25 mouse cellular contexts compared by ENCODE assay signal in the genomic region with DNA sequence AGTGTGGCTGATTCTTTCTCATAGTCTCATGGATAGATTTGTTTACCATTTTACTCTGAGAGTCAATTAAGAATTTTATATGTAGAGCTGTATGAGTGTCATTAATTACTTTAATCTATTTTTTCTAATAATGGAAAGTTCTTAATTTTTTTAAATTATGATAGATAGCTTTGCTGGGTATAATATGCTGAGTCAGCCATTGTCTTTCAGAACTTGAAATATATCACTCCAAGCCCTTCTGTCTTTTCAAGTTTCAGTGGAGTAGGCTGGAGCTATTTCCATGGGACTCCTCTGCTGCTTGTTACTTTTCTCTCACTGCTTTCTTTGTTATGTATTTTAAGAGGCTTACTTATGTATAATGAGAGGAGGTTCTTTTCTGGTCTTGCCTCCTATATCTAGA.
"Had no signal": no experiment of that assay in that cellular context is flagged by ENCODE, and none has a peak within 500 bp of the region (broad histone marks: within the 10 kb centered on the region; RNA-seq: fewer than 3 reads in every experiment).

No protein-coding gene starts in this region.

- DNase-seq: cerebellum, postnatal 14 days; cerebellum, postnatal 25 days; cerebellum, postnatal 36 days; embryo, embryonic 11 days; forebrain, postnatal 0 days; gastrocnemius, adult 2 months; gastrocnemius, postnatal 10 days; gastrocnemius, postnatal 14 days; gastrocnemius, postnatal 25 days; gastrocnemius, postnatal 36 days; heart, adult 11 months; heart, adult 18-20 months; heart, adult 2 months had no signal

- H3K4me2 ChIP-seq: embryonic facial prominence, embryonic 12.5 days; embryonic facial prominence, embryonic 13.5 days; embryonic facial prominence, embryonic 15.5 days; forebrain, embryonic 12.5 days; forebrain, embryonic 13.5 days; forebrain, embryonic 15.5 days; heart, embryonic 11.5 days; heart, embryonic 12.5 days had no signal

- H3K27me3 ChIP-seq: embryonic facial prominence, embryonic 12.5 days; embryonic facial prominence, embryonic 13.5 days; embryonic facial prominence, embryonic 15.5 days; forebrain, embryonic 12.5 days; forebrain, embryonic 13.5 days; forebrain, embryonic 15.5 days; heart, embryonic 12.5 days had no signal

- H3K9ac ChIP-seq: embryonic facial prominence, embryonic 12.5 days; embryonic facial prominence, embryonic 13.5 days; embryonic facial prominence, embryonic 15.5 days; forebrain, embryonic 12.5 days; forebrain, embryonic 13.5 days; forebrain, embryonic 15.5 days; forebrain, postnatal 0 days; heart, embryonic 12.5 days had no signal

- H3K4me1 ChIP-seq: embryonic facial prominence, embryonic 10.5 days; embryonic facial prominence, embryonic 12.5 days; embryonic facial prominence, embryonic 13.5 days; embryonic facial prominence, embryonic 15.5 days; forebrain, embryonic 10.5 days; forebrain, embryonic 12.5 days; forebrain, embryonic 13.5 days; forebrain, embryonic 15.5 days; heart, embryonic 10.5 days; heart, embryonic 12.5 days had no signal

- H3K36me3 ChIP-seq: embryonic facial prominence, embryonic 12.5 days; embryonic facial prominence, embryonic 13.5 days; embryonic facial prominence, embryonic 15.5 days; forebrain, embryonic 10.5 days; forebrain, embryonic 12.5 days; forebrain, embryonic 15.5 days; heart, embryonic 10.5 days; heart, embryonic 12.5 days had no signal

- H3K9me3 ChIP-seq: embryonic facial prominence, embryonic 12.5 days; embryonic facial prominence, embryonic 13.5 days; embryonic facial prominence, embryonic 15.5 days; forebrain, embryonic 12.5 days; forebrain, embryonic 13.5 days; forebrain, embryonic 15.5 days; heart, embryonic 10.5 days; heart, embryonic 12.5 days had no signal

- H3K4me3 ChIP-seq: embryonic facial prominence, embryonic 10.5 days; embryonic facial prominence, embryonic 12.5 days; embryonic facial prominence, embryonic 13.5 days; embryonic facial prominence, embryonic 15.5 days; erythroblast, embryonic 14.5 days; forebrain, embryonic 10.5 days; forebrain, embryonic 12.5 days; forebrain, embryonic 13.5 days; forebrain, embryonic 15.5 days; gastrocnemius, adult 2 months; heart, adult 2 months; heart, embryonic 10.5 days; heart, embryonic 12.5 days had no signal

- H3K27ac ChIP-seq: embryonic facial prominence, embryonic 10.5 days; embryonic facial prominence, embryonic 12.5 days; embryonic facial prominence, embryonic 13.5 days; embryonic facial prominence, embryonic 15.5 days; forebrain, embryonic 10.5 days; forebrain, embryonic 12.5 days; forebrain, embryonic 13.5 days; forebrain, embryonic 15.5 days; gastrocnemius, adult 2 months; heart, adult 2 months; heart, embryonic 10.5 days had no signal
